In the genomic region with DNA sequence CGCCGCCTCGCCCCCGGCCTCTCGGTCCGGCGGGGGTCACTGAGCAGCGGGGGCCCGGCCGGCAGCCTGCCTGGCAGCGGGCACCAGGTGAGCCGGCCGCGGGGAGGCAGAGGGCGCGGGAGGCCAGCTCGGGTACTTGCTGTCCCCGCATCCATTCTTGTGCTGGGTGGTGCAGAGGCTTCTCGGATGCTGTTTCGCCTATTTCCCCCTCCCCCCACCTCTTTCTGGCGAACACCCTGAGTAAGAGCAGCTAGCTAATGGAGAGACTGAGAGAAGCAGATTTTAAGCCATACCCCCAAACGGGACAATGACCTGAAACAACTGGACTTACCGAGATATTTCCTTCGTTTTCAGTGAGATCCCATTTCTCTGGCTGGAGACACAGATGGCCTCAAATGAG, we compare ENCODE assay signal across 8 mouse cellular contexts. TPM values are rescaled to one million over a fixed set of nuclear protein-coding genes. Genes with fewer than 3 reads are reported as not detected.
DNase-seq lines count a peak whose midpoint lies in the region; ATAC-seq lines count a peak whose summit lies in the region.

No protein-coding gene starts in this region.

- peaks cover 5% of the 10 kb centered on the region for H3K36me3 ChIP-seq in heart, embryonic 16.5 days (ENCODE audit: control insufficient read depth, insufficient read depth)
- peaks cover 47% of the 10 kb centered on the region for H3K36me3 ChIP-seq in limb, embryonic 10.5 days
- 0 out of 2 replicates have a peak, but pooled peaks cover 7% of the 10 kb centered on the region for H3K36me3 ChIP-seq in neural tube, embryonic 15.5 days

- under 1% methylated on average over 24 of the region's 24 CpGs for WGBS in heart, embryonic 16.5 days
- under 1% methylated on average over 24 of the region's 24 CpGs for WGBS in limb, embryonic 10.5 days
- under 1% methylated on average over 20 of the region's 24 CpGs for WGBS in neural tube, embryonic 15.5 days

- H3K9me3 ChIP-seq in heart, embryonic 16.5 days (replicated peaks; ENCODE audit: control insufficient read depth, low read length) = no peaks in the 10 kb centered on the region
- H3K9me3 ChIP-seq in limb, embryonic 10.5 days (replicated peaks) = no peaks in the 10 kb centered on the region
- H3K9me3 ChIP-seq in neural tube, embryonic 15.5 days (replicated peaks) = no peaks in the 10 kb centered on the region

- DNase-seq in cerebellum, adult 8-10 months = peak; percentile 66
- no peak for DNase-seq in cerebellum, adult 11-12 months
- peak; percentile 56 for DNase-seq in 416B (ENCODE audit: low read depth)
- DNase-seq in cerebellum, postnatal 10 days = peak; percentile 85 to 86
- no peak for DNase-seq in limb, embryonic 10.5 days (ENCODE audit: low spot score)
- DNase-seq in gastrocnemius, adult 18-20 months (ENCODE audit: low spot score) = no peak

- peak; percentile 19; the same call in 1 of the 2 replicates for ATAC-seq in heart, embryonic 16.5 days (replicated peaks; ENCODE audit: extremely low read depth, insufficient read depth, low FRiP score)
- ATAC-seq in neural tube, embryonic 15.5 days (ENCODE audit: low FRiP score) = peak; percentile 87

- peak overlapping the region; percentile 78 for H3K4me2 ChIP-seq in heart, embryonic 16.5 days (ENCODE audit: low read depth, low read length)
- H3K4me2 ChIP-seq in neural tube, embryonic 15.5 days = peak overlapping the region; percentile 76

- H3K9ac ChIP-seq in heart, embryonic 16.5 days (ENCODE audit: low read length) = peak overlapping the region; percentile 83
- peak overlapping the region; percentile 81 for H3K9ac ChIP-seq in neural tube, embryonic 15.5 days (replicated peaks)

- peak overlapping the region; percentile 97 for H3K4me3 ChIP-seq in heart, embryonic 16.5 days (ENCODE audit: low read length)
- H3K4me3 ChIP-seq in limb, embryonic 10.5 days = peak overlapping the region; percentile 88
- H3K4me3 ChIP-seq in neural tube, embryonic 15.5 days (replicated peaks) = peak overlapping the region; percentile 69

- peak overlapping the region; percentile 93 for H3K27ac ChIP-seq in heart, embryonic 16.5 days (ENCODE audit: low read length)
- peak overlapping the region; percentile 96 for H3K27ac ChIP-seq in limb, embryonic 10.5 days
- peak overlapping the region; percentile 94 for H3K27ac ChIP-seq in neural tube, embryonic 15.5 days (replicated peaks)

- peaks cover 8% of the 10 kb centered on the region; the same call in 1 of the 2 replicates for H3K4me1 ChIP-seq in heart, embryonic 16.5 days (ENCODE audit: control insufficient read depth, insufficient read depth, low read length)
- H3K4me1 ChIP-seq in limb, embryonic 10.5 days = peaks cover 19% of the 10 kb centered on the region
- H3K4me1 ChIP-seq in neural tube, embryonic 15.5 days = peaks cover 15% of the 10 kb centered on the region

- H3K27me3 ChIP-seq in heart, embryonic 16.5 days (ENCODE audit: control insufficient read depth, insufficient read depth, low read length) = no peaks in the 10 kb centered on the region
- no peaks in the 10 kb centered on the region for H3K27me3 ChIP-seq in limb, embryonic 10.5 days (ENCODE audit: low read depth, poor library complexity, severe bottlenecking)
- no peaks in the 10 kb centered on the region for H3K27me3 ChIP-seq in neural tube, embryonic 15.5 days (replicated peaks)

RNA-seq across cellular contexts. Expression of gene Phtf1, which starts 0.8 kb away (rescaled TPM):
- polyA plus RNA-seq in heart, embryonic 16.5 days (2015; fragmentation: Nextera tagmentation; extraction: Ambion mirVana) = 14.7 and 15.3 TPM in 2 replicates
- polyA plus RNA-seq in limb, embryonic 10.5 days (2016; fragmentation: Nextera tagmentation; extraction: Ambion mirVana) = 28.7 and 33.3 TPM in 2 replicates
- 21.8 and 22.8 TPM in 2 replicates for polyA plus RNA-seq in neural tube, embryonic 15.5 days (2015; fragmentation: Nextera tagmentation; extraction: Ambion mirVana)
- total RNA-seq in gastrocnemius, adult 18-20 months (2021) = 1 to 10 TPM; 3.8 to 4.1 TPM

RNA-seq across cellular contexts. Expression of gene Rsbn1, which starts 54.8 kb away (rescaled TPM):
- polyA plus RNA-seq in heart, embryonic 16.5 days (2015; fragmentation: Nextera tagmentation; extraction: Ambion mirVana) = 5.6 and 5.8 TPM in 2 replicates
- polyA plus RNA-seq in limb, embryonic 10.5 days (2016; fragmentation: Nextera tagmentation; extraction: Ambion mirVana) = 12.6 and 15.1 TPM in 2 replicates
- polyA plus RNA-seq in neural tube, embryonic 15.5 days (2015; fragmentation: Nextera tagmentation; extraction: Ambion mirVana) = 17.3 and 18.7 TPM in 2 replicates
- total RNA-seq in gastrocnemius, adult 18-20 months (2021) = 1 to 10 TPM; 6.9 to 7.9 TPM

Comparison
In these comparisons a context has a peak if more than half of its experiments do, and no peak if none do; other contexts are left out.
1. DNase-seq: peak in cerebellum, adult 8-10 months (single experiment), 416B (single experiment) and cerebellum, postnatal 10 days (2 of 2); none in cerebellum, adult 11-12 months (single experiment), limb, embryonic 10.5 days (single experiment) and gastrocnemius, adult 18-20 months (single experiment).
2. Peak in every context shown above with its lines, with median percentiles within 50 percentile points of each other: H3K27ac ChIP-seq and H3K4me3 ChIP-seq.